Mouse (Mus musculus) telencephalon, adult 2 months (tissue): ENCODE results near the gene Ankrd2.

Experiments used
- DNase-seq: peaks from one replicate; pipeline ENCODE4 v3.0.0-alpha.2; 2011; ENCODE audit warnings: low read depth, low spot score

Ankrd2 gene

GRCm38 (mm10) chr19:42015001-42015400 lies 20.8 kb upstream of the Ankrd2 start:
- DNase-seq = no peak

- no peak for DNase-seq
Observed at GRCm38 (mm10) chr19:42016251-42016650, 19.5 kb upstream of the Ankrd2 start.

- DNase-seq = no peak
Observed at GRCm38 (mm10) chr19:42016840-42017239, 19.0 kb upstream of the Ankrd2 start.

- DNase-seq = peak; percentile 72
Observed at GRCm38 (mm10) chr19:42017399-42018247, 18.2 kb upstream of the Ankrd2 start.

- DNase-seq = no peak
Observed at GRCm38 (mm10) chr19:42019011-42019522, 16.7 kb upstream of the Ankrd2 start.

GRCm38 (mm10) chr19:42021681-42022541 lies 13.9 kb upstream of the Ankrd2 start:
- no peak for DNase-seq

GRCm38 (mm10) chr19:42022542-42022848 lies 13.3 kb upstream of the Ankrd2 start:
- DNase-seq = no peak

- DNase-seq = no peak
Observed at GRCm38 (mm10) chr19:42026158-42026557, 9.6 kb upstream of the Ankrd2 start.

- DNase-seq = no peak
Observed at GRCm38 (mm10) chr19:42031112-42031511, 4.7 kb upstream of the Ankrd2 start.

GRCm38 (mm10) chr19:42033611-42034010 lies 2.2 kb upstream of the Ankrd2 start:
- no peak for DNase-seq

GRCm38 (mm10) chr19:42034146-42034775 lies 1.5 kb upstream of the Ankrd2 start:
- DNase-seq = no peak

GRCm38 (mm10) chr19:42034881-42035455 lies 832 bp upstream of the Ankrd2 start:
- no peak for DNase-seq

GRCm38 (mm10) chr19:42036357-42036756 lies 557 bp downstream of the Ankrd2 start:
- DNase-seq = no peak

- no peak for DNase-seq
Observed at GRCm38 (mm10) chr19:42037167-42037702, 1.4 kb downstream of the Ankrd2 start.

- no peak for DNase-seq
Observed at GRCm38 (mm10) chr19:42038310-42038709, 2.5 kb downstream of the Ankrd2 start.

GRCm38 (mm10) chr19:42043988-42044387 lies 8.2 kb downstream of the Ankrd2 start:
- no peak for DNase-seq

- no peak for DNase-seq
Observed at GRCm38 (mm10) chr19:42045269-42046102, 9.7 kb downstream of the Ankrd2 start, which contains the start of gene Hoga1. TSS of gene Hoga1 (plus strand) at chr19:42045610.

- no peak for DNase-seq
Observed at GRCm38 (mm10) chr19:42050251-42050650, 14.5 kb downstream of the Ankrd2 start.

GRCm38 (mm10) chr19:42051351-42051750 lies 15.6 kb downstream of the Ankrd2 start:
- DNase-seq = no peak

- no peak for DNase-seq
Observed at GRCm38 (mm10) chr19:42051948-42052347, 16.1 kb downstream of the Ankrd2 start, which contains the start of gene 4933411K16Rik. TSS of gene 4933411K16Rik (plus strand) at chr19:42052248.
